Mouse (Mus musculus) left cerebral cortex, adult 2 months (tissue): ENCODE measurements around the gene Gpr83. TPM values are rescaled to one million over a fixed set of nuclear protein-coding genes. Genes with fewer than 3 reads are reported as not detected.

Experiments used
- DNase-seq, 2 experiments: peaks; one replicate each; pipeline ENCODE4 v3.0.0; 2021 to 2022; ENCODE audit warnings: low spot score in 2 of 2, mixed read lengths in 1 of 2; ENCODE audit errors: extremely low spot score in 1 of 2
- H3K27ac ChIP-seq: fragments of 200-600 bp; 2 replicates; pipeline ENCODE4 v1.8.1; 2022
- H3K4me3 ChIP-seq: fragments of 200-600 bp; 2 replicates; pipeline ENCODE4 v1.8.1; 2022
- CTCF ChIP-seq: fragments of 200-600 bp; IDR thresholded peaks from 2 replicates; pipeline ENCODE4 v1.8.1; 2022; ENCODE audit warnings: antibody characterized with exemption, mild to moderate bottlenecking, moderate library complexity
- intact Hi-C: fragments of 180-260 bp; cut with DNase I; formaldehyde crosslinking; loops from one replicate; pipeline ENCODE4 v1.15.1; 2025
- total RNA-seq, 2 experiments: library from RNA; stranded (reverse); gene quantifications; 2 replicates each; pipeline ENCODE4 v1.2.3; 2021

The Gpr83 gene
- total RNA-seq, 2 experiments from 2014 or later, result 20.0 to 23.6 TPM

GRCm38 (mm10) chr9:14846428-14846827, 13.6 kb upstream of the Gpr83 start:
- no peak for DNase-seq
- intact Hi-C loops, result loop anchor here (5.0 kb wide), 1 partner anchor 171 kb away; no protein-coding TSS in a partner anchor
- no peak overlapping the region for H3K27ac ChIP-seq
- peak; percentile 54 for TF ChIP-seq CTCF
- no peak overlapping the region for H3K4me3 ChIP-seq

DNA sequence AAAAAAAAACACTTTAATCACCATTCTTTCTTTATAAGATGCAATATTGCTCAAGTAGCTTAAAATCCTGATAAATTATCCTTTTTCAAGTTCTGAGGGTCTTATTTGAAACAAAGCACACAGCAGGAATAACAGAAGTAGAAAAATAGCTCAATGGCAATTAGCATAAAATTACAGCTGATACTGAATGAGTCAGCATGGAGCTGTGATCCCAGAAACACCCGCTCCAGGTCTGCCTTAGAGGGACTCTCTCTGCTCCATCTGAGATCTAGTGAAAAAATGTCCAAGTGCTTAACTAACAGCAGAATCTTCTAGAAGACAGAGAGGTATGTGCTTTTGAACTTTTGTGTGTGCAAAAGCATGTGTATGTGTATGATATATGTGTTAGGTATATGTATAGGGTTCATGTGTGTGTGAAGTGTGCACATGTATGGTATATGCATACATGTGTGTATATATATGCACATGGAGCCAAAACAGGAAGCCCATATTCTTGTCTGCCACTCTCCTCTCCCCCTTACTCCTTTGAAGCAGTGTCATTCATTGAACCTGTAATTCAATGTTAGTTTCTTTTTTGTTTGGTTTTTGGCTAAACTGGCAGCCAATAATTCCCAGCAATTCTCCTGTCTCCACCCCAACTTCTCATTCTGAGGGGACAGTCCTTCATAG, 11.6 kb upstream of the Gpr83 start:
- DNase-seq, result no peak
- intact Hi-C loops, result loop anchor here (5.0 kb wide), 1 partner anchor 169 kb away; no protein-coding TSS in a partner anchor
- Histone ChIP-seq H3K27ac (no peak overlapping the region), H3K4me3 (no peak overlapping the region)
- no peak for TF ChIP-seq CTCF

DNA sequence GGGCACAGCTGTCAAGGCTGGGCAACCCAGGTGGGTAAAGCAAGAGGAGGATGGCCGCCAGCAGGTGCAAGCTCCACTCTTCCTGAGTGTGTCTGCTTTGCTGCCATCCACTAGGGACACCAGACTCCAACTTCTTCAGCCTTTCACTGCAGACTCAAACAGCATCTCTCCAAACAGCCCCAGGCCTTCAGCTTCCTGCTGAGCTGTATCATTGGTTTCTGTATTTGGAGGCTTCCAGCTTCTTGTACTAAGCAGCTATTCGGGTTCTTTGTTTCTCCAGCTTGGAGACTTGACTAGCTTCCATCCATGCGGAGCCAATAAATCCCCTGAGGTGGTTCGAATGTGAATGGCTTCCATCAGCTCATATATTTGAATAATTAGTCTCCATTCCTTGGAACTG, 5.4 kb upstream of the Gpr83 start:
- intact Hi-C loops, result no loop called here
- H3K4me3 ChIP-seq, result no peak overlapping the region
- DNase-seq, result no peak
- no peak overlapping the region for H3K27ac ChIP-seq
- no peak for TF ChIP-seq CTCF

- intact Hi-C loops, result no loop called here
- TF ChIP-seq CTCF, result no peak
Measured at GRCm38 (mm10) chr9:14856922-14857654, 2.9 kb upstream of the Gpr83 start.

GRCm38 (mm10) chr9:14858170-14858706, 1.8 kb upstream of the Gpr83 start:
- TF ChIP-seq CTCF, result no peak
- H3K27ac ChIP-seq, result no peak overlapping the region
- intact Hi-C loops, result no loop called here
- H3K4me3 ChIP-seq, result no peak overlapping the region
- no peak for DNase-seq

More at GRCm38 (mm10) chr9:14856922-14857654, 2.9 kb upstream of the Gpr83 start:
- Histone ChIP-seq H3K4me3 (no peak overlapping the region), H3K27ac (no peak overlapping the region)
- no peak for DNase-seq

DNA sequence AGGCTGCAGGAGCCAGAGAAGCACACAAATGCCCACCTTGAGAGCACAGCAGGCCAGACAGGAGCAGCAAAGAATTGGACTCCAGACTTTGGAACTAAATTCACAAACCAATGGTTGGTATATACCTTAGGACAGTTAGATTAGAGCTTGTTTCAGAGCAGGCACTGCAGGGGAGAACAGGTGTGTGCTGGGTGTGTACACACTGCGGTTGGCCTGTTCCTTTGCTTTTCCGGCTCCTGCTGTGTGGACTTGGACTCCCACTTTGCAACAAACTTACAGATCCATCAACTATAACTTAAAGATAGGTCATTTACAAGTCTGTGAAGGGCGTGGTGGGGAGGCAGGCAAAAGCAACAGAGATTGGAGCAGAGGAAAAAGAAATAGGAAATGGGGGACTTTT, 1.2 kb upstream of the Gpr83 start:
- Histone ChIP-seq H3K27ac (no peak overlapping the region), H3K4me3 (no peak overlapping the region)
- no peak for DNase-seq
- TF ChIP-seq CTCF, result no peak
- intact Hi-C loops, result no loop called here

GRCm38 (mm10) chr9:14863126-14863525, 3.1 kb downstream of the Gpr83 start:
- Histone ChIP-seq H3K4me3 (no peak overlapping the region), H3K27ac (no peak overlapping the region)
- no peak for TF ChIP-seq CTCF
- no peak for DNase-seq
- intact Hi-C loops, result no loop called here

DNA sequence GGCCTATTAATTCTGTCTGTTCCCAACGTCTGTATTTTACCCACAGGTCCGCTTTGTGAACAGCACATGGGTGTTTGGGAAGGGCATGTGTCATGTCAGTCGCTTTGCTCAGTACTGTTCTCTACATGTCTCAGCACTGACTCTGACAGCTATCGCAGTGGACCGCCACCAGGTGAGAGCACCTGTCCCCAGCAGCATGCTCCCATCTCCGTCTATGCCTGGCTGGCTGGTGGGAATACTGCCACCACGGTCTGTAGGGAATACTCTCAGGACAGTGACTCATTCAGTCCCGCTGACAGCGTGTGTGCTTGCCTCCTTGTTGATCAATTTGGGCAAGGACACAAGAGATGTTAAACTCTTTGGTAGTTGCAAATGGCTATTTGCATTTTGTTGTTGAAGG, 4.7 kb downstream of the Gpr83 start:
- no peak overlapping the region for H3K4me3 ChIP-seq
- intact Hi-C loops, result loop anchor here (5.0 kb wide), 1 partner anchor 133 kb away; no protein-coding TSS in a partner anchor
- H3K27ac ChIP-seq, result no peak overlapping the region
- TF ChIP-seq CTCF, result no peak
- DNase-seq, result no peak

GRCm38 (mm10) chr9:14866957-14867356, 6.9 kb downstream of the Gpr83 start:
- no peak overlapping the region for H3K4me3 ChIP-seq
- peak; percentile 80 for TF ChIP-seq CTCF
- peak; percentile 48 to 54 for DNase-seq
- no peak overlapping the region for H3K27ac ChIP-seq
- intact Hi-C loops, result loop anchor here (1.0 to 5.0 kb wide), 2 partner anchors 130 to 148 kb away; no protein-coding TSS in a partner anchor

DNA sequence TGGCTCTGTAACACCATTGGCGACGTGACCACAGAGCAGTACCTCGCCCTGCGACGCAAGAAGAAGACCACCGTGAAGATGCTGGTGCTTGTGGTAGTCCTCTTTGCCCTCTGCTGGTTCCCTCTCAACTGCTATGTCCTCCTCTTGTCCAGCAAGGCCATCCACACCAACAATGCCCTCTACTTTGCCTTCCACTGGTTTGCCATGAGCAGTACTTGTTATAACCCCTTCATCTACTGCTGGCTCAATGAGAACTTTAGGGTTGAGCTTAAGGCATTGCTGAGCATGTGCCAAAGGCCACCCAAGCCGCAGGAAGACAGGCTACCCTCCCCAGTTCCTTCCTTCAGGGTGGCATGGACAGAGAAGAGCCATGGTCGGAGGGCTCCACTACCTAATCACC, 8.3 kb downstream of the Gpr83 start:
- H3K27ac ChIP-seq, result no peak overlapping the region
- no peak for TF ChIP-seq CTCF
- intact Hi-C loops, result loop anchor here (5.0 kb wide), 1 partner anchor 129 kb away; no protein-coding TSS in a partner anchor
- no peak overlapping the region for H3K4me3 ChIP-seq
- DNase-seq, result no peak

DNA sequence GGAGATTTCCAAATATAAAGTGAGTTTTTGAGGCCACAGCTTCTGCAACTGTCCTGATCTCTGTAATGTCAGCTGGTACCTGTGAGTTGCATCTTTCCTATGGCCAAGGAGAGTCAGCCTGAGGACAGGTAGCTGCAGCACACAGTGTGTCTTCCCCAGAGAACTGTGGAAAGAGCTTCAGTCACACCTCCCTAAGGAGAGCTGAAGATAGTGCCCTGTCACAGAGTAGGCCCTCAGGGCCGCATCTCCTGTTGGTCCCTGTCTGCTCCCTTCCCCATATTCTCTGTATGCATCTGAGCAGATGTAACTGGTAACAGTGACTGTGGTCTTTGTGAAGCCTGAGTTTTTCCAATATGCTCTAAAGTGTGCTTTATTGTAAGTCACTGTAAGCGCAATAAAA, 10.4 kb downstream of the Gpr83 start:
- no peak for DNase-seq
- H3K27ac ChIP-seq, result no peak overlapping the region
- TF ChIP-seq CTCF, result no peak
- intact Hi-C loops, result no loop called here
- no peak overlapping the region for H3K4me3 ChIP-seq

DNA sequence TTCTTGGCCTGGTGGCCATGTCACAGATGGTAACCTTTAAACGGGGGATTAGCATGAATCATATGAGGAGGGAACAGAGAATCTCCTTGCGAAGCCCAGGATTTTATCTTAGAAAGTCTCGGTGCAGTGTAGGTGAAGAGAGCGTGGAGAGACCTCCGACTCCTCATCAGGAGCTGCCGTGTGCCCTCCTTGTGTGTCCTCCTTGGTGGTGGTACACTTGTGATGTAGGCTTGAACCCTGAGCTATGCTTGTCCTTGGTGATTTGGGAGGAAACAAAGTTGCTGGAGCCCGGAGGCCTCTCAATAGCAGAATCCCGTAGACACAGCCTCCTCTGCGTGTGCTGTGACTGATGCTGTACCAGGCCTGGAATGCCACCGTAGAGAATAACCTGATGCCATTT, 10.8 kb downstream of the Gpr83 start:
- intact Hi-C loops, result no loop called here
- no peak for TF ChIP-seq CTCF

More for the DNA sequence above, 10.8 kb downstream of the Gpr83 start:
- no peak for DNase-seq
- H3K27ac ChIP-seq, result no peak overlapping the region
- no peak overlapping the region for H3K4me3 ChIP-seq
